Mouse (Mus musculus) heart, postnatal 0 days (tissue): ENCODE data around the gene Mylk. TPM values are rescaled to one million over a fixed set of nuclear protein-coding genes. Genes with fewer than 3 reads are reported as not detected.

ENCODE experiments used
- ATAC-seq: fragments of 200-750 bp; cut with Nextera tagmentation; 2 replicates; pipeline ENCODE4 v1.8.0; 2017; ENCODE audit warnings: low read depth, moderate number of reproducible peaks, moderate library complexity; ENCODE audit not compliant: insufficient read depth
- DNase-seq: peaks from one replicate; pipeline ENCODE4 v3.0.0-alpha.2; 2016; ENCODE audit warnings: low spot score
- H3K27ac ChIP-seq: fragments of 300-500 bp; sonication (generic); 2 replicates; pipeline ENCODE4 v1.5.1; 2014; ENCODE audit warnings: low read depth, mild to moderate bottlenecking
- H3K27me3 ChIP-seq: fragments of 300-500 bp; sonication (generic); 2 replicates; pipeline ENCODE4 v1.6.1; 2014; ENCODE audit warnings: low read length, mixed read lengths; ENCODE audit not compliant: control insufficient read depth, insufficient read depth
- H3K36me3 ChIP-seq: fragments of 300-500 bp; sonication (generic); replicated peaks from 2 replicates; pipeline ENCODE4 v1.6.1; 2014; ENCODE audit warnings: low read length, mixed read lengths; ENCODE audit not compliant: control insufficient read depth, insufficient read depth
- H3K4me1 ChIP-seq: fragments of 300-500 bp; sonication (generic); 2 replicates; pipeline ENCODE4 v1.6.1; 2014; ENCODE audit warnings: antibody characterized with exemption; ENCODE audit not compliant: control insufficient read depth, insufficient read depth
- H3K4me2 ChIP-seq: fragments of 300-500 bp; sonication (generic); 2 replicates; pipeline ENCODE4 v1.6.1; 2014; ENCODE audit warnings: low read depth, mild to moderate bottlenecking, low read length, moderate library complexity
- H3K4me3 ChIP-seq: fragments of 300-500 bp; sonication (generic); 2 replicates; pipeline ENCODE4 v1.5.1; 2014; ENCODE audit warnings: low read depth, low read length
- H3K9ac ChIP-seq: fragments of 300-500 bp; sonication (generic); replicated peaks from 2 replicates; pipeline ENCODE4 v1.6.1; 2014; ENCODE audit warnings: low read depth, low read length, mixed read lengths
- H3K9me3 ChIP-seq: fragments of 300-500 bp; sonication (generic); replicated peaks from 2 replicates; pipeline ENCODE4 v1.6.1; 2016; ENCODE audit warnings: low read length; ENCODE audit not compliant: control insufficient read depth
- CTCF ChIP-seq: IDR thresholded peaks from 2 replicates; pipeline ENCODE4 v1.5.1; 2016; ENCODE audit warnings: antibody characterized with exemption, control low read depth, low read depth
- EP300 ChIP-seq: IDR thresholded peaks from 2 replicates; pipeline ENCODE4 v1.6.1; 2016; ENCODE audit warnings: antibody characterized with exemption, low read depth
- WGBS: fragments of 180-500 bp; shearing (Covaris S2); extraction: QIAGEN DNeasy Blood & Tissue Kit; methylation state at CpG from one replicate; pipeline ENCODE4 v1.1.7; 2014; 5-methylcytosine and 5-hydroxymethylcytosine counted together
- polyA plus RNA-seq: library from polyadenylated mRNA; unstranded; fragments of >200 nt; fragmentation: Nextera tagmentation; extraction: Ambion mirVana; gene quantifications from 2 replicates; pipeline ENCODE4 v1.2.1, GENCODE M21; 2015
- total RNA-seq: library from RNA; depleted of rRNA; stranded (reverse); fragments of >200 nt; gene quantifications from 2 replicates; pipeline ENCODE4 v1.2.3, GENCODE M21; 2014; ENCODE audit warnings: low replicate concordance

Gene Mylk
- total and polyA plus RNA-seq, 2 experiments from 2014 or later = 6.2 to 148 TPM

- no peak overlapping the region for H3K4me2 ChIP-seq
- DNase-seq = no peak
Observed at GRCm38 (mm10) chr16:34813570-34813969, 68.6 kb downstream of the Mylk start.

GRCm38 (mm10) chr16:34814612-34815011 lies 69.6 kb downstream of the Mylk start:
- Histone ChIP-seq H3K9ac (no peak overlapping the region), H3K4me3 (no peak overlapping the region), H3K27ac (no peak overlapping the region), H3K27me3 (no peaks in the 10 kb centered on the region), H3K9me3 (0 out of 2 replicates have a peak, but pooled peaks cover 6% of the 10 kb centered on the region), H3K4me2 (no peak overlapping the region), H3K4me1 (no peaks in the 10 kb centered on the region), H3K36me3 (no peaks in the 10 kb centered on the region)
- no peak for ATAC-seq
- DNase-seq = no peak
- TF ChIP-seq EP300 (no peak), CTCF (no peak)
- 64% methylated on average over 7 of the region's 7 CpGs for WGBS

More at GRCm38 (mm10) chr16:34813570-34813969, 68.6 kb downstream of the Mylk start:
- WGBS = 65% methylated on average over 3 of the region's 3 CpGs
- no peaks in the 10 kb centered on the region for H3K27me3 ChIP-seq
- no peak overlapping the region for H3K27ac ChIP-seq
- ATAC-seq = no peak
- TF ChIP-seq EP300 (no peak), CTCF (no peak)
- 0 out of 2 replicates have a peak, but pooled peaks cover 6% of the 10 kb centered on the region for H3K9me3 ChIP-seq
- H3K4me3 ChIP-seq = no peak overlapping the region
- H3K36me3 ChIP-seq = no peaks in the 10 kb centered on the region
- H3K4me1 ChIP-seq = no peaks in the 10 kb centered on the region
- H3K9ac ChIP-seq = no peak overlapping the region

GRCm38 (mm10) chr16:34816548-34816947 lies 71.5 kb downstream of the Mylk start:
- Histone ChIP-seq H3K9ac (no peak overlapping the region), H3K27ac (no peak overlapping the region), H3K4me2 (no peak overlapping the region), H3K4me1 (no peaks in the 10 kb centered on the region), H3K27me3 (no peaks in the 10 kb centered on the region), H3K9me3 (no peaks in the 10 kb centered on the region), H3K36me3 (no peaks in the 10 kb centered on the region), H3K4me3 (no peak overlapping the region)
- WGBS = 83% methylated on average over 7 of the region's 7 CpGs
- ATAC-seq (no peak), DNase-seq (no peak)
- TF ChIP-seq CTCF (no peak), EP300 (no peak)

- H3K9me3 ChIP-seq = no peaks in the 10 kb centered on the region
- H3K4me2 ChIP-seq = no peak overlapping the region
- no peaks in the 10 kb centered on the region for H3K4me1 ChIP-seq
- H3K4me3 ChIP-seq = no peak overlapping the region
- H3K27ac ChIP-seq = no peak overlapping the region
- no peak for TF ChIP-seq CTCF
- TF ChIP-seq EP300 = no peak
- DNase-seq = no peak
- no peak for ATAC-seq
- no peaks in the 10 kb centered on the region for H3K36me3 ChIP-seq
- H3K9ac ChIP-seq = no peak overlapping the region
- 74% methylated on average over 7 of the region's 7 CpGs for WGBS
- no peaks in the 10 kb centered on the region for H3K27me3 ChIP-seq
Observed at GRCm38 (mm10) chr16:34825111-34825744, 80.2 kb downstream of the Mylk start.

- DNase-seq (no peak), ATAC-seq (no peak)
- Histone ChIP-seq H3K27ac (no peak overlapping the region), H3K9me3 (no peaks in the 10 kb centered on the region), H3K4me1 (peaks cover 4% of the 10 kb centered on the region; the same call in 1 of the 2 replicates), H3K4me3 (no peak overlapping the region), H3K27me3 (no peaks in the 10 kb centered on the region), H3K36me3 (no peaks in the 10 kb centered on the region), H3K9ac (no peak overlapping the region), H3K4me2 (no peak overlapping the region)
- TF ChIP-seq EP300 (no peak), CTCF (no peak)
- 39% methylated on average over 1 of the region's 1 CpGs for WGBS
Observed at GRCm38 (mm10) chr16:34834477-34834876, 89.5 kb downstream of the Mylk start.
